Mouse (Mus musculus): ENCODE results near the gene A730046J19Rik. TPM values are rescaled to one million over a fixed set of nuclear protein-coding genes. Genes with fewer than 3 reads are reported as not detected.

The A730046J19Rik gene
- 0.05 TPM in 1 of 2 replicates, not detected in the other for polyA plus RNA-seq (2016; fragmentation: Nextera tagmentation; extraction: Ambion mirVana)

- Histone ChIP-seq H3K4me1 (no peaks in the 10 kb centered on the region), H3K4me2 (replicated peaks) (peak within 1 kb of the TSS; percentile 30; the same call in 1 of the 2 replicates), H3K27me3 (peaks cover 9% of the 10 kb centered on the region; the same call in 1 of the 2 replicates), H3K27ac (replicated peaks) (no peak within 1 kb of the TSS), H3K9me3 (no peaks in the 10 kb centered on the region), H3K9ac (replicated peaks) (no peak within 1 kb of the TSS), H3K4me3 (no peak within 1 kb of the TSS), H3K36me3 (no peaks in the 10 kb centered on the region)
- no peak for ATAC-seq (ENCODE audit: low FRiP score, low read depth)
- 25% methylated on average over 8 of the region's 8 CpGs for WGBS
Observed at GRCm38 (mm10) chrX:144153523-144153922, at the start of gene A730046J19Rik. A730046J19Rik (plus strand) TSS chrX:144153695.

DNA sequence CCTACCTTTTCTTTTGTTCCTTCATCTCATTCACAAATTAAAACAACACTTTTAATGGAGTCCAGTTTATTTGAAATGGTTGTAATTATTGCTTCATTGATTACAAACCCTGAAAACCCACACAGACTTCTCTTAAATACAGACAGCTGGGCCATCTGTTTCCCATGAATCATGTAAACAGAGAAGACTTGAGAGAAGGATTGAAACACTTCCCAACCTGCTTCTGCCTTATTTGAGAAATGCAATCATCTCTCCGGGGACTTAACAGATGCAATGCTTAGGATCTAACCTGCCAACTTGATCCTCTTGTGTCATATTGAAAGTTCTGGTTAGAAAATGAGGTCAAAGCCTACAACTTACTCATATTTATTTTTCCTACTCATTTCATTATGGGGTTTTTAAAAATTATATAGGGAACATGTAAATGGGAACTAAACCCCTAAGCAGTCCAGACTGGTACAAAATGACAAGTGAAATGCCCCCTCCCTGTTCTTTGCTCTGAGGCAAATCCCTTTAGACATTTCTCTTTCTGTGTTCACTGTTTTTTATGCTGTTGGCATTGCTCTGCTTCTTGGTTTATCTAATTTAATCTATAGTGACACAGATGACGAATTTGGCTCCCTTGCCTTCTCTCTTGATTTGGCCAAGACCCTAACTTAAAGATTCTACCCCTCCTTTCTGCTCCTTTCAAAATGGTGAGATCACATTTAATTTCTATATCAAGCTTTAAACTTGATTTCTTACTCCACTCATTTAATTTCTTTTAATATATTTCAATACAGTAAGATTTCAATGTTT is 48.7 kb upstream of the A730046J19Rik start:
- WGBS = 54% methylated on average over 2 of the region's 2 CpGs
- Histone ChIP-seq H3K27me3 (no peaks in the 10 kb centered on the region), H3K36me3 (no peaks in the 10 kb centered on the region), H3K4me2 (replicated peaks) (no peak overlapping the region), H3K4me3 (no peak overlapping the region), H3K4me1 (no peaks in the 10 kb centered on the region), H3K9ac (replicated peaks) (no peak overlapping the region), H3K9me3 (no peaks in the 10 kb centered on the region), H3K27ac (replicated peaks) (no peak overlapping the region)
- ATAC-seq (ENCODE audit: low FRiP score, low read depth) = no peak

DNA sequence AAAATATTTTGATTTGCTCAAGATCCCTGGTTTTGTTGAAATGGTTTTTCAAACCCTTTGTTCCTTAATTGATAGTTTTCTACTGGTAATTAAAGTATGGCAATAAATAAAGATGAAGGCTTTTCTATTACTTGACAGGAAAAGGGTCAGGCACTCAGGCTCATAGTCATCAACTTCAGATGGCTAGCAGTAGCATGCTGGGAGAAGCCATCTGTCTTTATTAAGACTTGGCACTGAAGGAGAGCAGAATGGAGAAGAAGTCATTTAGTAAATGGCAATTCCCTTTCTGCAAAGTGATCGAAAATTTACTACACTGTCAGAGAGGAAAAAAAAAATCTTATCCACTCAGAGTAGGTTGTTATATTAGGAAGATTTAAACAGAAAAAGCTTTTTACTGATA is 17.2 kb upstream of the A730046J19Rik start:
- no peaks in the 10 kb centered on the region for H3K4me1 ChIP-seq
- H3K27ac ChIP-seq (replicated peaks) = no peak overlapping the region
- WGBS = 71% methylated on average over 1 of the region's 1 CpGs
- ATAC-seq (ENCODE audit: low FRiP score, low read depth) = no peak
- no peaks in the 10 kb centered on the region for H3K36me3 ChIP-seq
- H3K9ac ChIP-seq (replicated peaks) = no peak overlapping the region
- H3K4me2 ChIP-seq (replicated peaks) = no peak overlapping the region
- H3K27me3 ChIP-seq = no peaks in the 10 kb centered on the region
- no peaks in the 10 kb centered on the region for H3K9me3 ChIP-seq
- H3K4me3 ChIP-seq = no peak overlapping the region

DNA sequence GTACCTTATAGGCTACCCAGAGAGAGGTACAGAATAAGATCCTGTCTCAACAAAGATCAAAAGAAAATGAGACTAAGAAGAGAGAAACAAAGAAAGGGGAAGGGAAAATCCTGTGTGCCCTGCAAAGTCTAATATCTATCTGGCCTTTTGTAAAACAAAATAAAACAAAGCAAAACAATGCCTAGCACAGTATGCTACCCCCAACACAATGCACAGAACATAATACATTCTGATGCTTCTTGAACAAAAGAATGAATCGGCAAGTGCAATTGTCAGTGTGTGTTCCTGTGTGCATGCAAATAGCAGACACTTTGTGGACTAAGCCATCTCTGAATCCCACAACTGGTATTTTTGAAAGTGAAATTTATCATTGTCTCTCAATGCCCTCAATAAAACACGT is 3.5 kb upstream of the A730046J19Rik start:
- Histone ChIP-seq H3K27ac (replicated peaks) (no peak overlapping the region), H3K9ac (replicated peaks) (no peak overlapping the region), H3K4me2 (replicated peaks) (no peak overlapping the region), H3K4me1 (no peaks in the 10 kb centered on the region), H3K4me3 (no peak overlapping the region), H3K36me3 (no peaks in the 10 kb centered on the region), H3K9me3 (no peaks in the 10 kb centered on the region), H3K27me3 (peaks cover 9% of the 10 kb centered on the region; the same call in 1 of the 2 replicates)
- 53% methylated on average over 2 of the region's 2 CpGs for WGBS
- ATAC-seq (ENCODE audit: low FRiP score, low read depth) = no peak

DNA sequence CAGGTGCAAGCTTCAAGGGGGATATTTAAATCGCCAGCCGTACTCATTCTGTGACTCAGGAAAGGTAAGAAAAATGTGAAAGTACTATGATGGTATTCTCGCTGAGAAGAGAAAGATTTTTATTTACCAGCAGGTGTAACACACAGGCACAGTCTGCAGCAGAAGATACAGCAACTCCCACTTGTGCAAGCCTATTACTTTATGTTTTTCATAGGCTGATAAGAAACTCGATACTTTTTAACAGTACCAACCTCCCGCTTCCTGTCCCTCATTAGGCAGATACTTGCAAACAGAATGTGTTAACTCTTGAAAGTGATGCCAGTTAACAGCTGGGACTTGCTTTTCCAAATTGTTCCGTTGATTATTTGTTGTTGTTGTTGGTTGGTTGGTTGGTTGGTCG is 616 bp downstream of the A730046J19Rik start:
- Histone ChIP-seq H3K27ac (replicated peaks) (no peak overlapping the region), H3K4me2 (replicated peaks) (0 out of 2 replicates have a peak overlapping the region, but pooled peaks have one; percentile 30), H3K36me3 (no peaks in the 10 kb centered on the region), H3K9me3 (no peaks in the 10 kb centered on the region), H3K9ac (replicated peaks) (no peak overlapping the region), H3K4me3 (no peak overlapping the region), H3K4me1 (no peaks in the 10 kb centered on the region), H3K27me3 (peaks cover 9% of the 10 kb centered on the region; the same call in 1 of the 2 replicates)
- WGBS = 38% methylated on average over 7 of the region's 7 CpGs
- ATAC-seq (ENCODE audit: low FRiP score, low read depth) = no peak

GRCm38 (mm10) chrX:144162936-144163335 is 9.4 kb downstream of the A730046J19Rik start:
- Histone ChIP-seq H3K36me3 (no peaks in the 10 kb centered on the region), H3K9ac (replicated peaks) (no peak overlapping the region), H3K27ac (replicated peaks) (no peak overlapping the region), H3K27me3 (no peaks in the 10 kb centered on the region; the same call in 1 of the 2 replicates), H3K4me2 (replicated peaks) (no peak overlapping the region), H3K4me1 (no peaks in the 10 kb centered on the region; the same call in 1 of the 2 replicates), H3K9me3 (no peaks in the 10 kb centered on the region), H3K4me3 (no peak overlapping the region)
- peak; percentile 47; the same call in 1 of the 2 replicates for ATAC-seq (ENCODE audit: low FRiP score, low read depth)
- WGBS = 43% methylated on average over 5 of the region's 5 CpGs

Other genes starting within 250 kb of the A730046J19Rik start
- 164 and 182 TPM in 2 replicates for gene Dcx, start 220.4 kb upstream of the A730046J19Rik start, polyA plus RNA-seq (2016; fragmentation: Nextera tagmentation; extraction: Ambion mirVana)
- 20.5 and 21.4 TPM in 2 replicates for gene Alg13, start 164.1 kb downstream of the A730046J19Rik start, polyA plus RNA-seq (2016; fragmentation: Nextera tagmentation; extraction: Ambion mirVana)

All from midbrain, embryonic 12.5 days (tissue).